Mouse (Mus musculus): ENCODE results near the gene Apol8. TPM values are rescaled to one million over a fixed set of nuclear protein-coding genes. Genes with fewer than 3 reads are reported as not detected.
A peak's percentile ranks its signal among the peaks of the same experiment; 100 is the strongest.

Apol8 gene
- polyA plus RNA-seq, 1 experiment = 5.9 TPM

GRCm38 (mm10) chr15:77794138-77794907 is 37.5 kb upstream of the Apol8 start:
- Histone ChIP-seq H3K27ac (ENCODE audit: insufficient read depth, low read length) (peak overlapping the region; percentile 17; the same call in 1 of the 2 replicates), H3K36me3 (ENCODE audit: control insufficient read depth, insufficient read depth, low read length) (peaks cover 74% of the 10 kb centered on the region)
- WGBS = 75% methylated on average over 13 of the region's 13 CpGs

GRCm38 (mm10) chr15:77793554-77793953 is 36.8 kb upstream of the Apol8 start:
- no peak for TF ChIP-seq CTCF (IDR thresholded peaks at IDR 0.05; ENCODE audit: extremely low read depth, insufficient read depth, insufficient read length, insufficient replicate concordance)
- no peak for TF ChIP-seq POLR2A (IDR thresholded peaks at IDR 0.05; ENCODE audit: low read depth, low read length)
- no peak for DNase-seq (ENCODE audit: low read depth in 1 of 2, low spot score in 2 of 2)
- 92% methylated on average over 7 of the region's 7 CpGs for WGBS
- Histone ChIP-seq H3K27me3 (ENCODE audit: control insufficient read depth, insufficient read depth, low read length) (no peaks in the 10 kb centered on the region), H3K36me3 (ENCODE audit: control insufficient read depth, insufficient read depth, low read length) (peaks cover 79% of the 10 kb centered on the region), H3K27ac (ENCODE audit: insufficient read depth, low read length) (peak overlapping the region; percentile 27; the same call in 1 of the 2 replicates), H3K4me1 (ENCODE audit: control insufficient read depth, insufficient read depth, insufficient read length) (peaks cover 15% of the 10 kb centered on the region), H3K4me3 (ENCODE audit: extremely low read depth, insufficient read depth, insufficient read length) (no peak overlapping the region)

More at GRCm38 (mm10) chr15:77794138-77794907, 37.5 kb upstream of the Apol8 start:
- no peaks in the 10 kb centered on the region for H3K27me3 ChIP-seq (ENCODE audit: control insufficient read depth, insufficient read depth, low read length)
- peaks cover 21% of the 10 kb centered on the region for H3K4me1 ChIP-seq (ENCODE audit: control insufficient read depth, insufficient read depth, insufficient read length)
- TF ChIP-seq CTCF (IDR thresholded peaks at IDR 0.05; ENCODE audit: extremely low read depth, insufficient read depth, insufficient read length, insufficient replicate concordance) (no peak), POLR2A (IDR thresholded peaks at IDR 0.05; ENCODE audit: low read depth, low read length) (no peak)
- no peak for DNase-seq (ENCODE audit: low read depth in 1 of 2, low spot score in 2 of 2)
- no peak overlapping the region for H3K4me3 ChIP-seq (ENCODE audit: extremely low read depth, insufficient read depth, insufficient read length)

- peaks cover 11% of the 10 kb centered on the region for H3K4me1 ChIP-seq (ENCODE audit: control insufficient read depth, insufficient read depth, insufficient read length)
- H3K4me3 ChIP-seq (ENCODE audit: extremely low read depth, insufficient read depth, insufficient read length) = no peak overlapping the region
- peaks cover 82% of the 10 kb centered on the region for H3K36me3 ChIP-seq (ENCODE audit: control insufficient read depth, insufficient read depth, low read length)
- 85% methylated on average over 4 of the region's 4 CpGs for WGBS
- no peak for DNase-seq (ENCODE audit: low read depth in 1 of 2, low spot score in 2 of 2)
- peak overlapping the region; percentile 27; the same call in 1 of the 2 replicates for H3K27ac ChIP-seq (ENCODE audit: insufficient read depth, low read length)
- no peaks in the 10 kb centered on the region for H3K27me3 ChIP-seq (ENCODE audit: control insufficient read depth, insufficient read depth, low read length)
- TF ChIP-seq CTCF (IDR thresholded peaks at IDR 0.05; ENCODE audit: extremely low read depth, insufficient read depth, insufficient read length, insufficient replicate concordance) = no peak
- TF ChIP-seq POLR2A (IDR thresholded peaks at IDR 0.05; ENCODE audit: low read depth, low read length) = no peak
Measured at GRCm38 (mm10) chr15:77793094-77793493, 36.3 kb upstream of the Apol8 start.

GRCm38 (mm10) chr15:77792056-77792455 is 35.3 kb upstream of the Apol8 start:
- peaks cover 81% of the 10 kb centered on the region for H3K36me3 ChIP-seq (ENCODE audit: control insufficient read depth, insufficient read depth, low read length)
- no peak for DNase-seq (ENCODE audit: low read depth in 1 of 2, low spot score in 2 of 2)
- H3K4me3 ChIP-seq (ENCODE audit: extremely low read depth, insufficient read depth, insufficient read length) = no peak overlapping the region
- 86% methylated on average over 9 of the region's 9 CpGs for WGBS
- H3K27me3 ChIP-seq (ENCODE audit: control insufficient read depth, insufficient read depth, low read length) = no peaks in the 10 kb centered on the region
- peaks cover 3% of the 10 kb centered on the region for H3K4me1 ChIP-seq (ENCODE audit: control insufficient read depth, insufficient read depth, insufficient read length)
- peak overlapping the region; percentile 10; the same call in 1 of the 2 replicates for H3K27ac ChIP-seq (ENCODE audit: insufficient read depth, low read length)
- no peak for TF ChIP-seq POLR2A (IDR thresholded peaks at IDR 0.05; ENCODE audit: low read depth, low read length)
- TF ChIP-seq CTCF (IDR thresholded peaks at IDR 0.05; ENCODE audit: extremely low read depth, insufficient read depth, insufficient read length, insufficient replicate concordance) = no peak

- Histone ChIP-seq H3K4me1 (ENCODE audit: control insufficient read depth, insufficient read depth, insufficient read length) (no peaks in the 10 kb centered on the region; the same call in 1 of the 2 replicates), H3K27ac (ENCODE audit: insufficient read depth, low read length) (peak overlapping the region; percentile 24), H3K4me3 (ENCODE audit: extremely low read depth, insufficient read depth, insufficient read length) (no peak overlapping the region), H3K27me3 (ENCODE audit: control insufficient read depth, insufficient read depth, low read length) (no peaks in the 10 kb centered on the region), H3K36me3 (ENCODE audit: control insufficient read depth, insufficient read depth, low read length) (peaks cover 83% of the 10 kb centered on the region)
- 89% methylated on average over 21 of the region's 21 CpGs for WGBS
- DNase-seq (ENCODE audit: low read depth in 1 of 2, low spot score in 2 of 2) = no peak
- TF ChIP-seq CTCF (IDR thresholded peaks at IDR 0.05; ENCODE audit: extremely low read depth, insufficient read depth, insufficient read length, insufficient replicate concordance) = no peak
- no peak for TF ChIP-seq POLR2A (IDR thresholded peaks at IDR 0.05; ENCODE audit: low read depth, low read length)
Measured at GRCm38 (mm10) chr15:77790656-77791405, 34.0 kb upstream of the Apol8 start.

GRCm38 (mm10) chr15:77789186-77789585 is 32.4 kb upstream of the Apol8 start:
- Histone ChIP-seq H3K36me3 (ENCODE audit: control insufficient read depth, insufficient read depth, low read length) (peaks cover 85% of the 10 kb centered on the region), H3K27ac (ENCODE audit: insufficient read depth, low read length) (peak overlapping the region; percentile 63), H3K4me3 (ENCODE audit: extremely low read depth, insufficient read depth, insufficient read length) (no peak overlapping the region), H3K4me1 (ENCODE audit: control insufficient read depth, insufficient read depth, insufficient read length) (no peaks in the 10 kb centered on the region; the same call in 1 of the 2 replicates), H3K27me3 (ENCODE audit: control insufficient read depth, insufficient read depth, low read length) (no peaks in the 10 kb centered on the region)
- no peak for DNase-seq (ENCODE audit: low read depth in 1 of 2, low spot score in 2 of 2)
- 41% methylated on average over 3 of the region's 3 CpGs for WGBS
- no peak for TF ChIP-seq CTCF (IDR thresholded peaks at IDR 0.05; ENCODE audit: extremely low read depth, insufficient read depth, insufficient read length, insufficient replicate concordance)
- TF ChIP-seq POLR2A (IDR thresholded peaks at IDR 0.05; ENCODE audit: low read depth, low read length) = no peak
